Mouse (Mus musculus): ENCODE data around the gene Immp2l. TPM values are rescaled to one million over a fixed set of nuclear protein-coding genes. Genes with fewer than 3 reads are reported as not detected.
A peak's percentile ranks its signal among the peaks of the same experiment; 100 is the strongest.

The Immp2l gene
- polyA plus RNA-seq, 1 experiment from 2014 or later: 20.5 TPM

- WGBS: 72% methylated on average over 6 of the region's 6 CpGs
- ATAC-seq (replicated peaks; ENCODE audit: low FRiP score, low TSS enrichment, low read depth) (no peak), DNase-seq (ENCODE audit: low spot score) (no peak)
- Histone ChIP-seq H3K9ac (ENCODE audit: low read length) (no peak overlapping the region), H3K4me1 (replicated peaks; ENCODE audit: control insufficient read depth, insufficient read depth, low read length) (no peaks in the 10 kb centered on the region), H3K36me3 (ENCODE audit: control insufficient read depth, insufficient read depth, low read length) (no peaks in the 10 kb centered on the region), H3K4me3 (ENCODE audit: low read depth, low read length) (no peak overlapping the region), H3K27ac (ENCODE audit: low read depth) (no peak overlapping the region), H3K4me2 (ENCODE audit: low read length) (no peak overlapping the region), H3K9me3 (ENCODE audit: control insufficient read depth, low read length) (no peaks in the 10 kb centered on the region), H3K27me3 (replicated peaks; ENCODE audit: control insufficient read depth, insufficient read depth, low read length) (no peaks in the 10 kb centered on the region)
These were observed 445.4 kb downstream of the Immp2l start for GRCm38 (mm10) chr12:41469096-41469801.

- ATAC-seq (replicated peaks; ENCODE audit: low FRiP score, low TSS enrichment, low read depth) (no peak), DNase-seq (ENCODE audit: low spot score) (no peak)
- Histone ChIP-seq H3K36me3 (ENCODE audit: control insufficient read depth, insufficient read depth, low read length) (no peaks in the 10 kb centered on the region), H3K9ac (ENCODE audit: low read length) (no peak overlapping the region), H3K4me2 (ENCODE audit: low read length) (no peak overlapping the region), H3K4me3 (ENCODE audit: low read depth, low read length) (no peak overlapping the region), H3K4me1 (replicated peaks; ENCODE audit: control insufficient read depth, insufficient read depth, low read length) (peaks cover 7% of the 10 kb centered on the region), H3K27me3 (replicated peaks; ENCODE audit: control insufficient read depth, insufficient read depth, low read length) (no peaks in the 10 kb centered on the region), H3K9me3 (ENCODE audit: control insufficient read depth, low read length) (no peaks in the 10 kb centered on the region), H3K27ac (ENCODE audit: low read depth) (no peak overlapping the region)
- WGBS: 56% methylated on average over 2 of the region's 2 CpGs
These were observed 457.6 kb downstream of the Immp2l start for GRCm38 (mm10) chr12:41481486-41481885.

- no peak overlapping the region for H3K27ac ChIP-seq (ENCODE audit: low read depth)
- peaks cover 7% of the 10 kb centered on the region for H3K4me1 ChIP-seq (replicated peaks; ENCODE audit: control insufficient read depth, insufficient read depth, low read length)
- H3K9me3 ChIP-seq (ENCODE audit: control insufficient read depth, low read length): no peaks in the 10 kb centered on the region
- no peaks in the 10 kb centered on the region for H3K36me3 ChIP-seq (ENCODE audit: control insufficient read depth, insufficient read depth, low read length)
- ATAC-seq (replicated peaks; ENCODE audit: low FRiP score, low TSS enrichment, low read depth) (no peak), DNase-seq (ENCODE audit: low spot score) (no peak)
- peak overlapping the region; percentile 63 for H3K4me2 ChIP-seq (ENCODE audit: low read length)
- H3K27me3 ChIP-seq (replicated peaks; ENCODE audit: control insufficient read depth, insufficient read depth, low read length): no peaks in the 10 kb centered on the region
- H3K9ac ChIP-seq (ENCODE audit: low read length): peak overlapping the region; percentile 39
- peak overlapping the region; percentile 41 for H3K4me3 ChIP-seq (ENCODE audit: low read depth, low read length)
- WGBS: 76% methylated on average over 5 of the region's 5 CpGs
These were observed 459.3 kb downstream of the Immp2l start for GRCm38 (mm10) chr12:41483091-41483592.

- peak overlapping the region; percentile 39 for H3K9ac ChIP-seq (ENCODE audit: low read length)
- peak; percentile 57 for DNase-seq (ENCODE audit: low spot score)
- H3K4me3 ChIP-seq (ENCODE audit: low read depth, low read length): peak overlapping the region; percentile 41
- no peaks in the 10 kb centered on the region for H3K9me3 ChIP-seq (ENCODE audit: control insufficient read depth, low read length)
- no peaks in the 10 kb centered on the region for H3K36me3 ChIP-seq (ENCODE audit: control insufficient read depth, insufficient read depth, low read length)
- peaks cover 7% of the 10 kb centered on the region for H3K4me1 ChIP-seq (replicated peaks; ENCODE audit: control insufficient read depth, insufficient read depth, low read length)
- no peaks in the 10 kb centered on the region for H3K27me3 ChIP-seq (replicated peaks; ENCODE audit: control insufficient read depth, insufficient read depth, low read length)
- H3K4me2 ChIP-seq (ENCODE audit: low read length): peak overlapping the region; percentile 63
- no peak for ATAC-seq (replicated peaks; ENCODE audit: low FRiP score, low TSS enrichment, low read depth)
- 21% methylated on average over 23 of the region's 23 CpGs for WGBS
- no peak overlapping the region for H3K27ac ChIP-seq (ENCODE audit: low read depth)
These were observed 459.9 kb downstream of the Immp2l start for GRCm38 (mm10) chr12:41483593-41484451.

- 21% methylated on average over 16 of the region's 16 CpGs for WGBS
- Histone ChIP-seq H3K36me3 (ENCODE audit: control insufficient read depth, insufficient read depth, low read length) (no peaks in the 10 kb centered on the region), H3K4me1 (replicated peaks; ENCODE audit: control insufficient read depth, insufficient read depth, low read length) (peaks cover 7% of the 10 kb centered on the region), H3K4me3 (ENCODE audit: low read depth, low read length) (peak overlapping the region; percentile 41), H3K27me3 (replicated peaks; ENCODE audit: control insufficient read depth, insufficient read depth, low read length) (no peaks in the 10 kb centered on the region), H3K9me3 (ENCODE audit: control insufficient read depth, low read length) (no peaks in the 10 kb centered on the region), H3K9ac (ENCODE audit: low read length) (peak overlapping the region; percentile 34), H3K27ac (ENCODE audit: low read depth) (peak overlapping the region; percentile 38; the same call in 1 of the 2 replicates), H3K4me2 (ENCODE audit: low read length) (peak overlapping the region; percentile 63)
- ATAC-seq (replicated peaks; ENCODE audit: low FRiP score, low TSS enrichment, low read depth): no peak
- peak; percentile 53 for DNase-seq (ENCODE audit: low spot score)
These were observed 461.0 kb downstream of the Immp2l start for GRCm38 (mm10) chr12:41484689-41485511.

GRCm38 (mm10) chr12:41485512-41486215 lies 461.8 kb downstream of the Immp2l start:
- Histone ChIP-seq H3K27me3 (replicated peaks; ENCODE audit: control insufficient read depth, insufficient read depth, low read length) (no peaks in the 10 kb centered on the region), H3K9me3 (ENCODE audit: control insufficient read depth, low read length) (no peaks in the 10 kb centered on the region), H3K4me2 (ENCODE audit: low read length) (peak overlapping the region; percentile 63), H3K27ac (ENCODE audit: low read depth) (peak overlapping the region; percentile 38), H3K36me3 (ENCODE audit: control insufficient read depth, insufficient read depth, low read length) (no peaks in the 10 kb centered on the region), H3K4me1 (replicated peaks; ENCODE audit: control insufficient read depth, insufficient read depth, low read length) (peaks cover 7% of the 10 kb centered on the region), H3K4me3 (ENCODE audit: low read depth, low read length) (peak overlapping the region; percentile 41), H3K9ac (ENCODE audit: low read length) (peak overlapping the region; percentile 34)
- 19% methylated on average over 12 of the region's 12 CpGs for WGBS
- ATAC-seq (replicated peaks; ENCODE audit: low FRiP score, low TSS enrichment, low read depth) (peak; percentile 78; the same call in 1 of the 2 replicates), DNase-seq (ENCODE audit: low spot score) (peak; percentile 55)

- no peaks in the 10 kb centered on the region for H3K27me3 ChIP-seq (replicated peaks; ENCODE audit: control insufficient read depth, insufficient read depth, low read length)
- WGBS: 100% methylated on average over 1 of the region's 1 CpGs
- no peaks in the 10 kb centered on the region for H3K9me3 ChIP-seq (ENCODE audit: control insufficient read depth, low read length)
- peak within 1 kb of the TSS; percentile 63 for H3K4me2 ChIP-seq (ENCODE audit: low read length)
- peaks cover 7% of the 10 kb centered on the region for H3K4me1 ChIP-seq (replicated peaks; ENCODE audit: control insufficient read depth, insufficient read depth, low read length)
- H3K27ac ChIP-seq (ENCODE audit: low read depth): peak within 1 kb of the TSS; percentile 38
- ATAC-seq (replicated peaks; ENCODE audit: low FRiP score, low TSS enrichment, low read depth) (no peak), DNase-seq (ENCODE audit: low spot score) (no peak)
- H3K4me3 ChIP-seq (ENCODE audit: low read depth, low read length): peak within 1 kb of the TSS; percentile 41
- H3K36me3 ChIP-seq (ENCODE audit: control insufficient read depth, insufficient read depth, low read length): no peaks in the 10 kb centered on the region
- H3K9ac ChIP-seq (ENCODE audit: low read length): peak within 1 kb of the TSS; percentile 34
These were observed 462.4 kb downstream of the Immp2l start, which contains the start of gene Lrrn3 for GRCm38 (mm10) chr12:41486331-41486730. Lrrn3 (minus strand) TSS chr12:41486431.

Measured in intestine, embryonic 14.5 days (tissue).